Mouse (Mus musculus) kidney, postnatal 10 days (tissue): ENCODE data around the gene Rps25.

Source experiments
- DNase-seq: peaks from one replicate; pipeline ENCODE4 v3.0.0; 2021; ENCODE audit warnings: mixed read lengths

The Rps25 gene

DNA sequence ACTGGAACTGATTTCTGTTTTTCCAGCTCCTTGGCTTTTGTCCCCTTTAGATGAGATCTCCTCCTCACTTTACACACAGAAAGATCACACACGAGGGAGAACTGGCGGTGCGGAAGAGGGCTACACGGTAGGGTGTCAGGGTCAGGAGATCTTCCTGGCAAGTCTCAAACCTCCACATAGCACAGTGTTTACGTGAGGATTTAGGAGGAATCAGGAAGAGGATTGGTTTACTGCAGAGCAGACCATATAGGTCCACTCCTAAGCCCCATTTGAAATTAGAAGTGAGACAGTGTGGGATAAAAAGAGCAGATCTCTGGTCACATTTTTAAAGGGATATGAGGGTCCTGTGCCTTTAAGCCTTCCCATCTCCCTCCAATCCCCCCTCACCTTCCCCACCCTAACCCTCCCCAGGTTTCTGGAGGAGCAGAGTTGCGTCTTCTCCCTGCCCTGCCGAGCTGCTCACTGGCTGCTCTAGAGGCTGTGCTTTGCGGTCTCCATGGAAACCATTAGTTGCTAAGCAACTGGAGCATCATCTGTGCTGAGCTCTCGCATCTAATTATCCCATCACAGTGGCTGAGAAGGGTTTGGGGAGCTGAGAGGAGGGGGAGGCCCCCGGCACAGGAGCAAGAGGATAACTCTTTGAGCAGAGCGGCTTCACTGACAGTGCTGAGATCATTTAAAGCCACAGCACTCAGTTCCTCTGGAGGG, 50.2 kb downstream of the Rps25 start:
- DNase-seq: peak; percentile 35
